Mouse (Mus musculus) common myeloid progenitor, adult 5-6 weeks (primary cell): ENCODE measurements around the gene Cep126. TPM values are rescaled to one million over a fixed set of nuclear protein-coding genes. Genes with fewer than 3 reads are reported as not detected.

Experiments used
- ATAC-seq: replicated peaks from 2 replicates; pipeline ENCODE4 v1.8.0; 2016; ENCODE audit warnings: low read depth, mild to moderate bottlenecking, moderate TSS enrichment, inconsistent platforms; ENCODE audit not compliant: poor library complexity, severe bottlenecking
- total RNA-seq: library from RNA; stranded (forward); fragments of 200-1000, 187-1606 nt; gene quantifications from 2 replicates; pipeline ENCODE4 v1.2.3, GENCODE M21; 2017

The Cep126 gene
- total RNA-seq, result 0.44 and 1.1 TPM in 2 replicates

DNA sequence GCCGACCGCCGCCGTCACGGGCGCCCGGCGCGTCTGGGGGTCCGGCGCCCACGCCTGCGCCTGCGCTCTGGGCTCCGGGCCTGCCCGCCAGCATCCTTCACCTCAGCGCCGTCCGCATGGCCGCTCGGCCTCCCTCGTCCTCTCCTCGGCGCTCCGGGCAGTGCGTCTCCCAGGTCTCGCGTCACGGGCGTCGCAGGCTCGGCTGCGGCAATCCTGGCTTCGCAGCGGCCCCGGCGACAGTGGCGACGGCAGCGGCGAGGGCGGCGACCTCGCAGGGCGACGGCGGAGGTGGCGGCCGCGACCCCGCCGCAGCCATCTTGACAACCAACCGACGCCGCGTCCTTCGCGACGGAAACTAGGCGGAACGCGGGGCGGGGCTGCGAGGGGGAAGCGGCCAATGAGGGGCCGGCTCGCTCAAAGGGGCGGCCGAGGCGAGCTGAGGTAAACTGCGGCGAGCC lies at the start of gene Cep126:
Cep126 (minus strand) TSS at position 178 of the 458 bp plus-strand sequence.
- peak; percentile 99 for ATAC-seq

DNA sequence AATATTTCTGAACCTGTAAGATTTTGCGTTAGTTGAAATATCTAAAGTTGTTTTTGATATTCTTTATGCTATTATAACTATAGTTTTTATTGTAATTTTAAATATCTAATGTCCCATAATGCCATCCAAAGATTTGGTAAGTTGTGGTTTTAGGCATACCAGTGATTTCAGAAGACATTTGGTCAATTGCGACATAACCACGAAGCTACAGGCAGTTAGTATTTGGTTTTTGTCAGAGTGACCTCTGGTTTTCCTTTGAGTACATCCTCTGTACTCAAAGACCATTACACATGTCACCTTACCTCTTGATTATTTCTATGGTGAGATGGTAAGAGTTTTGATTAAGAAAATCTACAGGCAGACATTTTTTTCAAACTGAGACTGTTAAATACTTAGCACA lies 45.5 kb upstream of the Cep126 start:
- ATAC-seq, result peak; percentile 45

DNA sequence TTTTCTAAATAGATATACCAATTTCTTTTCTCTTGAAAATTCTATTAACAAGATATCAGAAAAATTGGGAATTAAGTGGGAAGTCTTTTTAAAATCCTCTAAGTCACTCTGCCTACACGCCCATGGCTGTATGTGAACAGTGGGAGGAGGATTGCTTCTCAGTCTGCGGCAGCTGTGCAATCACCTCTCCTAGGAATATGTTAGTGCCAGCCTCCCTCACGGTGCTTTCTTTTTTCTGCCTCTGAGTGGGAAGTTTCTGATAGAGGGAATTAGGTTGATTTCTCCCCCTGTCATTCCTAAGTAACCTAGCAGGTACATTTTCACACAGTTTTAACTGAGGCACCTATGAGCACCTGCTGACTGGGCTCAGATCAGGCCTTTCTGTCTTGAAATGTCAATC lies 43.0 kb upstream of the Cep126 start:
- ATAC-seq, result no peak

- no peak for ATAC-seq
Measured at GRCm38 (mm10) chr9:8157011-8157410, 22.9 kb upstream of the Cep126 start.

DNA sequence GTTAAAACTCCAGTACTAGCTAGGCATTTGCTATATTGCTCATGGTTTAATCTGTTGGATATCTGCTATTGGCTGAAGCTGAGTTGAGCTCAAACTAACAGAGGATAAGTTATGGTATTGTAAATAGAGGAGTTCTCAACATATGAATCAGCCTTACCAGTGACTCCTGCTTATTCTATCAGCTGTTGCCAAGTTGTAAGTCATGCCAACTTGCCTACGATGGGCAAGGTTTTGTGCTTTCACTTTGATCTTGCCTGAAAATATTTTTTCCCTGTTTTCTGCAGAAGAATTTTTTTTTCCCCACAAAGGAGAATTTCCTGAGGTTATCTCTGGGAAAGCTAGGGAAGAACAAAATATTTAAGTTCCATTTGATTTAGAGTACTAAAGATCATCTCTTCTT lies 5.4 kb upstream of the Cep126 start:
- no peak for ATAC-seq

GRCm38 (mm10) chr9:8133586-8134115 lies 443 bp downstream of the Cep126 start:
- ATAC-seq, result peak; percentile 7; the same call in 1 of the 2 replicates

DNA sequence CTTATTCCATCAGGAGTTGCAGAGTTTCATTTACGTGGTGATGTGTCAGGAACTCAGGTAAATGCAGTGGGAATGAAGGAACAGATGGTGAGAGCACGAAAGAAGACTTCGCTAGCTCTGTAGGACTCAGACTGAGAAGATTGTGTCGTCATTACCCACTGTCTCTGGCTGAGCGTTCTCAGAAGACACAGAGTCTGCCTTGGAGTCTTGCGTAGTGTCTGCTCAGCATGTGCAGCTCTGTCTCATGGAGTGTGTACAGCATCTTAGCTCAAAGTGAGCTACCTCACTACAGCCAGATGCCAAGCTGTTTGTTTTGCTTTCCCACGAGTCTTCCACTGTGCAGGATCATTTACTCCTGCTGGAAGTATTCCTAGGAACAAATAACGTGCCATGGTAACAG lies 10.6 kb downstream of the Cep126 start:
- no peak for ATAC-seq

GRCm38 (mm10) chr9:8114516-8114915 lies 19.6 kb downstream of the Cep126 start:
- ATAC-seq, result no peak

DNA sequence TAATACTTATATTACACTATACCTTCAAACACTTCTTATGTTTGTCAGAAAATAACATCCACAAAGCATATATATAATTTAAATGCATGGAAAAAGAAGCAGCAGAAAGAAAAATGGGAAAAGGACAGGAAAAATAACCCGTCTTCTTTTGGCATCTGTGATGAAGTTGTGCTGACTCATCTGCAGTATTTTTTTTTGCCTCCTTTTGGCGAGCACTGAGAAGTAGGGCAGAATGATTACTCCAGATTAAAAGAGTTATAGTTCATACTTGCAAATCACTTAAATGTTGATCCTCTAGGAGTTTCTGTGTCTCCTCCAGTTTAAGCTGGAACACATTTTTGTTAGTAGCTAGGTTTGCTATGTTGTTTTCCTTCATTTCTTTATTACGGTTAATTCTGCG lies 31.0 kb downstream of the Cep126 start:
- ATAC-seq, result no peak

DNA sequence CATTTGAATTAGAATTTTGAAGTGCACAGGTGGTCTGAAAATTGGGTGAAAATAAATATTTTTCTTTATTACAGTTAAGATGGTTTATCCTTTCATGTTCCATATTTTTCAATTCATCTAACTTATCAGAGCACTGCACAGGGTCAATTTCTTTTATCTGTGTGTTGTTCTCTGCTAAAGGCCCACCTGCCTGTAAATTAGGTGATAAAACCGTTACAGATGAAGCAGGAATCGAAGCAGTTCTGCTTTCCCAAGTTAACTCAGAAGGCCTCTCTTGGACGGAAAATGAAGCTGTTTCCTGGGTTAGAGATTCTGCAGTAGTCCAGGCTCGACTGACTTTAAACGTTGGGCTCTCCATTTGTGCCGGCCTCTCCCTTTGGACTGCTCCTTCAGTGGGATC lies 33.1 kb downstream of the Cep126 start:
- no peak for ATAC-seq

- ATAC-seq, result no peak
Measured at GRCm38 (mm10) chr9:8078882-8079281, 55.2 kb downstream of the Cep126 start.

- 0 out of 2 replicates have a peak, but pooled peaks have one; percentile 25 for ATAC-seq
Measured at GRCm38 (mm10) chr9:8074345-8074744, 59.7 kb downstream of the Cep126 start.

GRCm38 (mm10) chr9:8073203-8073755 lies 60.8 kb downstream of the Cep126 start:
- ATAC-seq, result no peak

GRCm38 (mm10) chr9:8059636-8060035 lies 74.5 kb downstream of the Cep126 start:
- no peak for ATAC-seq

DNA sequence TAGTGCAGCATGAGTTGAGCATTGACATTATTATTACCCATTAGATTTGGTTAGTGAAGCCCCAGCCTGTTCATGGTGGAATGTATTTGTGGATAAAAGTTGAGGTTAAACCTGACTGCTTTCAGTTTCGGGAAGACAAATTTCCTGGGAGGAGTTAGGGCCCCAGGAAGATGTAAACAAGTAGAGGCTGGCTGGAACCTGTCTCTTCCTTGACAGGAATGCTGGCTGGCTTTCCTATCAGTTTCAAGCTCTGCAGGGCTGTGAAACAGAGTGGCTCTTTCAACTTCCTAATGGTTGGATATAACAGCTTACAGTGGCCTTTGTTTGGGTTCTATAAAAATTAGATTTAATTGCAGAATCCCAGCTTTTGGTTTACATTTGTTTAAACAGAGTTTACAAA lies 79.3 kb downstream of the Cep126 start:
- ATAC-seq, result no peak

- no peak; the same call in 1 of the 2 replicates for ATAC-seq
Measured at GRCm38 (mm10) chr9:8043044-8043387, 91.1 kb downstream of the Cep126 start.

- peak; percentile 99 for ATAC-seq
Measured at GRCm38 (mm10) chr9:8042338-8043043, 91.6 kb downstream of the Cep126 start, which contains the start of gene Cfap300. Gene Cfap300 (minus strand): TSS chr9:8042823.

DNA sequence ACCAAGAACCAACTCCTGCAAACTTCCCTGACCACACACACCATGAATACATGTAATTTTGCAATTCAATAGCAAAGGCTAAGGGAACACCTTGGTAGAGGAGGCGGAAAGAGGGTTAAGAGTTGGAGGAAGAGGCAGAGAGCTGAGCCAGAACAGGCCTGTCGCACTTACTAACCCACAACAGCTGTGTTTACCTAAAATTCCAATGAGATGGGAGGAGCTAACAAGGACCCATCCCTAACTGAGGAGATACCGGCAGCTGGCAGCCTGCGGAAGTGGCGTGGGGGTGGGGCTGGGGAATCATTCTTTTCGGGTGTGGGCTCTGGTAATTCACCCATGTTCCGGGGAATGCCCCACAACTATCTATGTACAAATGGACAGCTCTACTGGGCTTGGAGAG lies 98.5 kb downstream of the Cep126 start:
- ATAC-seq, result 0 out of 2 replicates have a peak, but pooled peaks have one; percentile 11

DNA sequence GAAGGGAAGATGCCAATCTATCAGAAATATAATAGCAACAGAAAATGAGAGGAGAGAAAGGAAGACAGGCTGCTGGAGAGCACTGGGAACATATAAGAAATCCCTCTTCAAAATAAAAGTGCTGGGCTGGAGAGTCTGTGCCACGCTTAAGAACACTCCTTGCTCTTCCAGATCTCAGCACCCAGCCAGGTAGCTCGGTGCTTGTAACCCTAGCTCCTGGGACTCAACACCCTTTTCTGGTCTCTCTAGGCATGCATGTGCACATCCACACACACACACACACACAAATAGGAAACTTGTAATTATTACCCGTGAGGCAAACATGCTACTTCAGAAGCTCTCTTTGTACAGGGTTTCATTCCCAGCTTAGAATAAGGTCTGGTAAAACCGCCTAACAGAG lies 99.0 kb downstream of the Cep126 start:
- no peak for ATAC-seq

GRCm38 (mm10) chr9:8034143-8034542 lies 100.0 kb downstream of the Cep126 start:
- ATAC-seq, result no peak

GRCm38 (mm10) chr9:8032847-8033246 lies 101.2 kb downstream of the Cep126 start:
- no peak for ATAC-seq
